Mouse (Mus musculus): ENCODE results near the gene Thsd4.

The Thsd4 gene

GRCm38 (mm10) chr9:60259626-60260025 lies 262.2 kb downstream of the Thsd4 start:
- DNase-seq = no peak

DNA sequence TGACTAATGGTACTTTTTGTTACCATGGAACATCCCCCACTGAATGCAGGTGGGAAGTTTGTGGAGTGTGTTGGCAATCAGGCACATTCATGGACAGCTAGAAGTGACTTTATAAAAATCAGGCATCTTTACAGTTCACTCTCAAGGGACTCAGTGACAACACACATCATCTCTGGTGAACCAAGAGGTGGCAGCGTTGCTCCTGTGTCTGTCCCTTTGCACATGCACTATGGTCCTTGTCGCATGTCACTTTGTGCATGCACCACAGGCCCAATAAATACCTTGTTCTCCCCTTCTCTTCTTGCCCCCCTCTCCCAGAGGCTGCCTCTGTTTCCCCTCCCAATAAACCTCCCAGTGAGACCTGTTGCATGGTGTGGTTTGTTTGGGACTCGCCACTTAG lies 270.1 kb downstream of the Thsd4 start:
- DNase-seq = no peak

DNA sequence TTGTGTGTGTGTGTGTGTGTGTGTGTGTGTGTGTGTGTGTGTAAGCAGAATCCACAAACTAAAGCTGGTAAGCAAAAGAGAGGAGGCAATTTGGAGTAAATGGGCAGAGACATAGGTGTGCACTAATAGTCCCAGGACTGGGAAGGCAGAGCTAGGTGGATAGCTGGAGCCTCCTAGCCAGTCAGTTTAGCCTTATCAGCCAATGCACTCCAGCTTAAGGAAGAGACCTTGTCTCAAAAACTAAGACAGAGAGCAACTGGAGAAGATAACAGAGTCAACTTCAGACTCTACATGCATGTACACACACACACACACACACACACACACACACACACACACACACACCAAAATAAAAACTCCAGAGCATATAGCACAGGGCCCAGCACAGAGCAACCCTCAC lies 271.4 kb downstream of the Thsd4 start:
- DNase-seq = no peak

GRCm38 (mm10) chr9:60247998-60248397 lies 273.8 kb downstream of the Thsd4 start:
- no peak for DNase-seq

GRCm38 (mm10) chr9:60244943-60245342 lies 276.9 kb downstream of the Thsd4 start:
- DNase-seq = peak; percentile 70 to 84

DNA sequence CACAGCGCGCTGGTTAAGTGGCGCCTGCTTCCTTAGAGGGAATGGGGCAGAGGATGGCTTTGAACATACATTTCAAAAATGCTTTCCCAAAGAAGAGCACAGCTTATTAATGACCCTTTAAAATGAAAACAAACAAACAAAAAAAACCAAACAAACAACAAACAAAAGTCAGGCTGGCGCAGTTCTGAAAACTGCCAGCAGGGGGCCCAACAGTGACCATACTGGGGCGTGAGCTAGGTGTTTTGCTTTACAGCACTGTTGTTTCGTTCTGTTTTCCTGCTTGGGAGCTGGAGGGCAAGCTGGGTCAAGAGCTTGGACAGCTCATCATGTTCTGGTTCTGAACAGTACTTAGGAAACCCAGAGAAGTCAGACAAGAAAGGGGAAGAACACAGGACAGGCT lies 278.3 kb downstream of the Thsd4 start:
- DNase-seq = peak; percentile 29 to 33

DNA sequence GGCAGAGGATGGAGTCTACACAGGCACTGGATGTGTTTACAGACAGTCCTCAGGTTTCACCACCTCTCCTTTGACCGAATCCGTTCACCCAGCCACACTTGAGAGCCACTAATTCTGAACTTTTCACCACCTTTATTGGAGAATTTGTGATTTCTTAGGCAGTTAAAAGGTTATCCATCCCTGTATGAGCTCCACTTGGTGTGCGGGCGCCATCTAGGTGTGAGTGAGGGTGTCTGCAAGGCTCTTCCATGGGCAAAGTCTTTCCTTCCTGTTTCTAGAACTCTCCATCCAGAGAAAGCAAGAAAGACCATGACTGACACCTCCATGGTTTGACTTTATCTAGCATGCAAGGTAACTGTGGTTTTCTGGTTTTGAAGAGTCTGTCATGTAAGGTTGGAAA lies 284.2 kb downstream of the Thsd4 start:
- peak in 1 of 2 experiments; percentile 19 for DNase-seq

DNA sequence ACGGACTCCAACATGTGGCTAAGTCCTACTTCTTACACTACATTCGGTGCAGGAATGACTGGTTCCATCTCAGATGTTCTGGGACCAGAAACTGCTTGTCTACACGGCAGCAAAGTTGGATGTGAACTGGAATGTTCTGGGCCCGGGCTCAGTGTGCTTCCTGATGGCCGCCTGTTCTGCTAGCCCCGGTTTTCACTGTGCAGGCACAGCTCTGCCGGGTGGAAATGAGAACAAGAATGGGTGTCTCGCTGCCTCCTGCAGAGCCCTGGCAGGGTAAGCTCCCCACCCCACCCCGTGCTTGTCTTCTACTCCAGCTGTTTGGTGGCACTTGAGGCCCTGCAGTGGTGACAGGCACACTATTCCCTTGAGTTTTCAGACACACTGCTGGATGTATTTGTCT lies 285.7 kb downstream of the Thsd4 start:
- DNase-seq = no peak

DNA sequence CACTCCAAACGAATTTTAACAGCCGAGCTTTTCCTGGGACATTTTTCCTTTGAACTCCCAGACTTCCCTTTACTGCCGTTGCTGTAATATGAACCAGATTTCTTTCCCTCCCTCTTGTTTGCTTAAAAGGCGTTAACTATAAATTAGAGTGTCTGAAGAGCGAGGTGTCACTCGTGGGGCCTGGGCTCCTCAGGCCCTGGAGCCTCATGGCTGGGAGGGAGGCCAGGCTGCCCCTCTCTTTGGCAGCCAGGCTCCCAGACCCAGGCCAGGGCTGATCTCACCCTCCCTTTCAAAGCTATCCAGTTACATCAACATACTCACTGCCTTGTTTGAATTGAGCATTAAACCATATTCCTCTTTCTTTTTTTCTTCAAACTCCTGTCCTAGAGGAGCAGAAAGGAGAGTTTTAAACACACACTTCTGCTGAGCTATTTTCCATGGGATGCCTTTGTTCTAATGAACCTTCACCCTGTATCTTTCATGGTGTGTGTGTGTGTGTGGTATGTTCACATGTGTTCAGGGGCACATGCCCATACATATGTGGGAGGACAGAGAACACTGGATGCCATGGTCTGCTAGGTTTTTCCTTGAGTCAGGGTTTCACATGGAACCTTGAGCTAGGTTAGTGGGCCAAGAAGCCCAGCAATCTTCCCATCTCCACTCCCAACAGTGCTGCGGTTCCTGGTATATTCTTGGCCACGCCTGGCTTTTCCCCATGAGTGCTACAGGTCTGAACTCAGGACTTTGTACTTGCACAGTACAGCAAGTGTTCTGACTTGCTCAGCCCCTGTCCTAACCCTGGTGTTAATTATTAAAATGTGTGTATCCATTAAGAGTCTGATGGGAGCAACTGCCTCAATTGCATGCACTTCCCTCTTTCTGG lies 287.4 kb downstream of the Thsd4 start:
- DNase-seq = no peak

DNA sequence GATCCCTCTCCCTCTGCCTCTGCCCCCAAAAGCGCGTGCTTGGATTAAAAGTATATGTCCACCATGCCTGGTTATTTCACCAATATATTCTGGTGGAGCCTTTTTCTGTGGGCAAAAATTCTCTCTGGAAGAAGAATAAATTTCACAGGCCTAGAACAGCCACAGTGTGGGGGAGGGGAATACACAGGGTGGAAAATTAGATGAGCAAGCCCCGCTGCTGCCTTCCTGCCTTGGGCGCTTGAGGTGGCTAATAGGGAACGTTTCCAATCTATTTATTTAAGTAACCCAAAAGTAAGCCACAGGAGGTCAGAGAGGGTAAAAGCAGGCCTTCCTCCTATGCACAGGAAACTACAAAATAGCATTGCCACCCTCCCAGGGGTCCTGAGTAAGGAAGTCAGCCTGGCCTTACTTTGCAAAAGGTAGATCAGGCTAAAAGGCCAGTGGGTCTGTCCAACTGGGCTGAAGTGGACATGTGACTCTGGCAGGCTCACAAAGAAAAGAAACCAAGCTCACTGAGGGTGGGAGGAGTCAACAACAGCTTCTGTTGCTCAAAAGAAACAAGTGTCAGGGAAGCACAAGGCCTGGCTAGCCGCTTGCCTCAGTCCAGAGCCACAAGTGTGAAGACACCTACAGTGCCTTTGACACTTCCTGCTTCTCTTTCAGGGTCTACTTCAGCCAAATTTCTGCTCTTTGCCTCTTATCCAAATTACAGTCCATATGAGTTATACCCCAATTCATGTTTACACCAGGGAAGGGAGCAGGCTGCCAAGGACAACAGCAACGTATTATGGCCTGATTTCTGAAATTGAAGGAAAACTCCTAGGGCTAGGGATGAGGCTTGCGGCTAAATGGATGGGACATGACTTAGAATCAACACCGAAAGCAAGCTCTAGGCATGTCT lies 289.6 kb downstream of the Thsd4 start:
- DNase-seq = no peak

- no peak for DNase-seq
These were observed 292.4 kb downstream of the Thsd4 start for GRCm38 (mm10) chr9:60229496-60229895.

DNA sequence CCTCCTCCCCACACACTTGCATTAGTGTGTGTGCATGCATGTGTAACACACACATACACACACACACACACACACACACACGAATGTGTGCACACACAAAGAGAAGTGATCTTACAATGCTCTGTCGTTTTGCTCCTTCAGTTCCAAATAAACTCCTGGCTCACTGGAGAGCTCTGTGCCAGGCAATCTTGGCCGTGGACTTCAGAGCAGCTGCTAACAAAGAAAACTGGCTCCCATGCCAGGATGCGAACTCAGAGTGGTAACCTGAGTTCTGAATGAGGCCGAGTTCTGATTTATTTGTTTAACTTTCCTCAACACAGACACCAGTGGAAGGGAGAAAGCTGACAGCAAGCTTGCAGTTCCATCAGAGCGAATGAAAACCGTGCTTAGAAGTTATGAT lies 294.1 kb downstream of the Thsd4 start:
- DNase-seq = no peak

- DNase-seq = no peak
These were observed 295.2 kb downstream of the Thsd4 start for GRCm38 (mm10) chr9:60226679-60227078.

GRCm38 (mm10) chr9:60226155-60226554 lies 295.7 kb downstream of the Thsd4 start:
- no peak for DNase-seq

GRCm38 (mm10) chr9:60225453-60225852 lies 296.4 kb downstream of the Thsd4 start:
- no peak for DNase-seq

- no peak for DNase-seq
These were observed 297.7 kb downstream of the Thsd4 start for GRCm38 (mm10) chr9:60224039-60224695.

DNA sequence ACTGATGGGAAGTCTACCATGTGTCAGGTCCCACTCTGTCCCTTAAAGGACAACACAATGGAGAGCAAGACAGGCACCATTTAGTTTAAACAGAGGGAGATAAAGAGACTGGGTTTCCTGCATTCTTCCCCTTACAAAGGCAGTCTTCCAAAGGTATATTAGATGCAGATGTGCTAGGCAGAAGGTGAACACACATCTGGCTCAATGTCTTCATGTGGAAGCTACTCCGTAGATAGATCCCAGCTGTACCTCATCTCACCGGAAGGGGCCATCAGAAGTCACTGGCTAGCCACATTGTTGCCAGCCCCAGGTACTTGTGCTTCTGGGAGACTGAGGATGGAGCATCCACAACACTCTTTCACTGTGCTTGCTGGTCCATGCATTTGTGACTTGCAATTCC lies 301.4 kb downstream of the Thsd4 start:
- no peak for DNase-seq

GRCm38 (mm10) chr9:60218396-60218795 lies 303.4 kb downstream of the Thsd4 start:
- DNase-seq = no peak

DNA sequence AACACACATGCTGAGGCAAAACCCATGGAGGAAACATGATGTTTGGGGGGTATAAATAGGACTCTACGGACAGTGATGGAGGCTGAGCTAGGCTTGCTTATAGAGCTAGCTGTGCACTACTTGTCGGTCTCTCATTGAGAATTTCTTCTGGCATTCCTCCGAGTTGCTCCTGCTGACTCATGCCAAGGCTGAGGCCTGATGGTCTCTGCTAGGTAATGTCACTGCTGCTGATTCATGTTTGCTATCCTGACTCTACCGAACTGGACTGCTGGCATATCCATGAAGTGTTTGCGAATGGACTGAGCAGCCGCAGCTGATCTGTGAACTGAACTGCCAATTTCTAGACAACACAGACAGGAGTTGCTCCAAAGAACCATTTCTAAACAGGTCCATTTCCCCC lies 305.8 kb downstream of the Thsd4 start:
- no peak for DNase-seq

DNA sequence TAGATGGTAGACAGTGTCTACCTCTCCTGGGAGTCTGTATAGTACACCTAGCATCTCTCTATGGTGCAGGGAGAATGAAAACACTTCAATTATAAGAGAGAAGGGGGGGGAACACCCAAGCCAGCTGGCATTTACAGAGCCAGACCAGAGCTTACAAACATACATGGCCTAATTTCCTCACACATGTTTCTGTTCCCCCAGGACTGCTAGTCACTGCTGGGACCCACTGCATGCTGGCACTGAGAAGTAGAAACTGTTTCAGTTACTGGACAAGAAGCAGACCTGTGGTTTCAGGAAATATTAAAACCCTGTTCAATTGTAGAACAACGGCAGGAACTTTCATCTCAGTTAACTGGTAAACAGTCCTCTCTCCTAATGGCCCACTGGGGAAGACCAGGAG lies 308.7 kb downstream of the Thsd4 start:
- no peak for DNase-seq

DNA sequence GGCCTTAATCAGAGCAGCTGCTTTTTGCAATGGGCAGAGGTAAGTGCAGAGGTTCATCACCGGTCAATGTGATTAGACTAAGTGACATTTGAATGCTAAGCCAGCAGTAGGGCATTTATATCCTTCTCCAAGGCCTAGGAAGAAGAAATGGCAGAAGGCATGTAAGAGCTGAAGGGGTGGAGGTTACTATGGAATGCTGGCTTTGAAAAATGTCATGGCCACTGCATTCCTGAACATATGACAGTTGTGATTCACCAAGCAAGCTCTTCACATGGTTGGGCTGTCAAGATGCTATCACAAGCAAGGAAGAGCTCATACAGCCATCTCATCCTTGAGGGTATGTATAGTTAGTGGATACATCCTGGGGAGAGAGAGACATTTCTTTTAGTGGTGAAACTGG lies 313.0 kb downstream of the Thsd4 start:
- no peak for DNase-seq

DNA sequence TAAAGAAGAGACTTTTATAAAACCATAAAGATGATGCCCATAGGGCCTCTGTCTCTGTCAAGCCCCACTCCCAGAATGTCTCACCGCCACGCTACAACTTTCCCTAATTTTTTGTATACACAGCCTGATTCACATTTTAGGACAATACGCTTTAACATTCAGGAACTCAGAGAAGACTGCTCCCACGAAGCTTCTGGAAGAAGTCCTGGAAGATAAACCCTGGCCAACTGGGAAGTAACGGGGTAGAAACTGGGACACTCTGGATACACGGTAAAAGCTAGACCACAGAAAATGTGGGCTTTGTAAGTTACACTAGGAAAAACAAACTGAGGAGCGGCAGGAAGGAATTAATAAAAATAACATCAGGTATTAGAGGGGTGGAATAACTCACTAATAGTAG lies 318.7 kb downstream of the Thsd4 start:
- DNase-seq = no peak

DNA sequence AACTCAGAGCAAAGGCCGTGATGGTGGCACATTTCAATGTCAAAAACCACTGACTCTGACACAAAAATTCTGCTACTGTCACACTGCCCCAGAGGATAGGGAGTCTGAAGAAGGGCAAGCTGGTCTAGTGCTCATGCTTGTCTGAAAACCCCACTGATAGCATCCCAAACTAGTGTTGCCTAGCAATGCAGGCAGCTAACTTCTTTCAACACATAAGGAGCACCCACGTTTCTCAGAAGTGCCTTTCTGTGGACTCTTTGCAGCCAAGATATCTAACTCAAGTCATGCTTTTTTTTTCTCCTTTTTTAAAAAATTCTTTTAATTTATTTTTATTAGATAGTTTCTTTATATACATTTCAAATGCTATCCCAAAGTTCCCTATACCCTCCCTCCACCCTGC lies 321.4 kb downstream of the Thsd4 start:
- DNase-seq = no peak
